Mouse (Mus musculus) lung, postnatal 0 days (tissue): ENCODE measurements around the gene Rnf225. TPM values are rescaled to one million over a fixed set of nuclear protein-coding genes. Genes with fewer than 3 reads are reported as not detected.
"Not testable (repeated sequence)": the region's sequence is repeated elsewhere in the genome, so short reads cannot be mapped to it uniquely, and the experiment has no call there.

Experiments
- ATAC-seq: fragments of 200-750 bp; cut with Nextera tagmentation; 2 replicates; pipeline ENCODE4 v1.8.0; 2017; ENCODE audit warnings: moderate library complexity
- DNase-seq: peaks from one replicate; pipeline ENCODE4 v3.0.0-alpha.2; 2016; ENCODE audit warnings: low spot score
- H3K27ac ChIP-seq: fragments of 300-500 bp; sonication (generic); 2 replicates; pipeline ENCODE4 v1.5.1; 2014; ENCODE audit warnings: antibody characterized with exemption, mild to moderate bottlenecking, low read length, mixed read lengths
- H3K27me3 ChIP-seq: fragments of 300-500 bp; sonication (generic); replicated peaks from 2 replicates; pipeline ENCODE4 v1.6.1; 2014; ENCODE audit warnings: low read length, mixed read lengths; ENCODE audit not compliant: insufficient read depth
- H3K36me3 ChIP-seq: fragments of 300-500 bp; sonication (generic); 2 replicates; pipeline ENCODE4 v1.6.1; 2014; ENCODE audit warnings: low read length, mixed read lengths; ENCODE audit not compliant: insufficient read depth
- H3K4me1 ChIP-seq: fragments of 300-500 bp; sonication (generic); 2 replicates; pipeline ENCODE4 v1.6.1; 2014; ENCODE audit warnings: antibody characterized with exemption, low read depth, low read length, mixed read lengths; ENCODE audit not compliant: insufficient read depth
- H3K4me2 ChIP-seq: fragments of 300-500 bp; sonication (generic); replicated peaks from 2 replicates; pipeline ENCODE4 v1.6.1; 2014; ENCODE audit warnings: low read depth, mild to moderate bottlenecking, low read length, moderate library complexity, mixed read lengths
- H3K4me3 ChIP-seq: fragments of 300-500 bp; sonication (generic); 2 replicates; pipeline ENCODE4 v1.5.1; 2014; ENCODE audit warnings: low read depth, low read length
- H3K9ac ChIP-seq: fragments of 300-500 bp; sonication (generic); replicated peaks from 2 replicates; pipeline ENCODE4 v1.6.1; 2014; ENCODE audit warnings: low read depth, mild to moderate bottlenecking
- H3K9me3 ChIP-seq: fragments of 300-500 bp; sonication (generic); 2 replicates; pipeline ENCODE4 v1.6.1; 2016; ENCODE audit warnings: low read length, mixed read lengths
- CTCF ChIP-seq: IDR thresholded peaks from 2 replicates; pipeline ENCODE4 v1.5.1; 2016; ENCODE audit warnings: antibody characterized with exemption, mild to moderate bottlenecking
- EP300 ChIP-seq: IDR thresholded peaks from 2 replicates; pipeline ENCODE4 v1.6.1; 2016; ENCODE audit warnings: antibody characterized with exemption, mild to moderate bottlenecking, control low read depth
- WGBS: fragments of 180-500 bp; shearing (Covaris S2); extraction: QIAGEN DNeasy Blood & Tissue Kit; methylation state at CpG from one replicate; pipeline ENCODE4 v1.1.7; 2014; 5-methylcytosine and 5-hydroxymethylcytosine counted together
- polyA plus RNA-seq: library from polyadenylated mRNA; unstranded; fragments of >200 nt; fragmentation: Nextera tagmentation; extraction: Ambion mirVana; gene quantifications from 2 replicates; pipeline ENCODE4 v1.2.1, GENCODE M21; 2015

Rnf225 gene
- polyA plus RNA-seq, 1 experiment from 2014 or later, result 1.4 TPM

GRCm38 (mm10) chr7:12922729-12923128, 4.5 kb upstream of the Rnf225 start:
- TF ChIP-seq EP300 (no peak), CTCF (no peak)
- peak overlapping the region; percentile 16; the same call in 1 of the 2 replicates for H3K27ac ChIP-seq

GRCm38 (mm10) chr7:12926316-12926715, 900 bp upstream of the Rnf225 start:
- Histone ChIP-seq H3K4me1 (peaks cover 8% of the 10 kb centered on the region; the same call in 1 of the 2 replicates), H3K9me3 (no peaks in the 10 kb centered on the region), H3K27ac (no peak overlapping the region), H3K36me3 (peaks cover 26% of the 10 kb centered on the region; the same call in 1 of the 2 replicates), H3K9ac (no peak overlapping the region), H3K27me3 (no peaks in the 10 kb centered on the region), H3K4me3 (no peak overlapping the region), H3K4me2 (no peak overlapping the region)
- ATAC-seq, result no peak
- TF ChIP-seq EP300 (no peak), CTCF (no peak)
- DNase-seq, result no peak
- WGBS, result 72% methylated on average over 7 of the region's 7 CpGs

More at GRCm38 (mm10) chr7:12922729-12923128, 4.5 kb upstream of the Rnf225 start:
- WGBS, result 2% methylated on average over 8 of the region's 8 CpGs
- Histone ChIP-seq H3K9ac (peak overlapping the region; percentile 88), H3K36me3 (peaks cover 26% of the 10 kb centered on the region; the same call in 1 of the 2 replicates), H3K4me2 (peak overlapping the region; percentile 63), H3K27me3 (no peaks in the 10 kb centered on the region), H3K9me3 (no peaks in the 10 kb centered on the region), H3K4me3 (peak overlapping the region; percentile 72), H3K4me1 (peaks cover 8% of the 10 kb centered on the region; the same call in 1 of the 2 replicates)
- no peak for ATAC-seq
- DNase-seq, result no peak

- H3K9ac ChIP-seq, result peak overlapping the region; percentile 39
- ATAC-seq, result peak; percentile 67
- H3K27me3 ChIP-seq, result no peaks in the 10 kb centered on the region
- no peaks in the 10 kb centered on the region for H3K9me3 ChIP-seq
- WGBS, result 6% methylated on average over 59 of the region's 65 CpGs
- peaks cover 4% of the 10 kb centered on the region; the same call in 1 of the 2 replicates for H3K4me1 ChIP-seq
- DNase-seq, result peak; percentile 28
- H3K27ac ChIP-seq, result no peak overlapping the region
- peaks cover 26% of the 10 kb centered on the region; the same call in 1 of the 2 replicates for H3K36me3 ChIP-seq
- peak overlapping the region; percentile 63 for H3K4me2 ChIP-seq
- peak overlapping the region; percentile 28 for H3K4me3 ChIP-seq
- TF ChIP-seq EP300 (no peak), CTCF (no peak)
These were observed 725 bp downstream of the Rnf225 start for GRCm38 (mm10) chr7:12927693-12928589.

- ATAC-seq (no peak), DNase-seq (no peak)
- H3K9me3 ChIP-seq, result no peaks in the 10 kb centered on the region
- no peaks in the 10 kb centered on the region for H3K36me3 ChIP-seq
- no peak for TF ChIP-seq EP300
- no peak for TF ChIP-seq CTCF
- H3K27me3 ChIP-seq, result no peaks in the 10 kb centered on the region
- no peak overlapping the region for H3K9ac ChIP-seq
- 70% methylated on average over 4 of the region's 4 CpGs for WGBS
- no peak overlapping the region for H3K27ac ChIP-seq
- no peak overlapping the region for H3K4me2 ChIP-seq
- no peaks in the 10 kb centered on the region for H3K4me1 ChIP-seq
- no peak overlapping the region for H3K4me3 ChIP-seq
These were observed 6.5 kb downstream of the Rnf225 start for GRCm38 (mm10) chr7:12933615-12934140.

GRCm38 (mm10) chr7:12934808-12935207, 7.6 kb downstream of the Rnf225 start:
- Histone ChIP-seq H3K36me3 (no peaks in the 10 kb centered on the region), H3K9ac (no peak overlapping the region), H3K27ac (no peak overlapping the region), H3K4me2 (no peak overlapping the region), H3K4me3 (no peak overlapping the region), H3K9me3 (no peaks in the 10 kb centered on the region), H3K4me1 (no peaks in the 10 kb centered on the region), H3K27me3 (no peaks in the 10 kb centered on the region)
- WGBS, result 69% methylated on average over 3 of the region's 3 CpGs
- DNase-seq (no peak), ATAC-seq (no peak)
- TF ChIP-seq CTCF, result no peak
- no peak for TF ChIP-seq EP300

GRCm38 (mm10) chr7:12937254-12937803, 10.1 kb downstream of the Rnf225 start:
- not testable (repeated sequence) for H3K9me3 ChIP-seq

More at GRCm38 (mm10) chr7:12937254-12937803, 10.1 kb downstream of the Rnf225 start:
- 79% methylated on average over 3 of the region's 4 CpGs for WGBS
- not testable (repeated sequence) for H3K4me1 ChIP-seq, ATAC-seq, H3K9ac ChIP-seq, H3K36me3 ChIP-seq, DNase-seq, H3K4me3 ChIP-seq, H3K27me3 ChIP-seq, H3K4me2 ChIP-seq, H3K27ac ChIP-seq
